Mouse (Mus musculus): ENCODE results near the gene Chrdl2.
"Not testable (repeated sequence)": the region's sequence is repeated elsewhere in the genome, so short reads cannot be mapped to it uniquely, and the experiment has no call there.

Chrdl2 gene

GRCm38 (mm10) chr7:100034815-100035463, 29.0 kb downstream of the Chrdl2 start:
- DNase-seq (ENCODE audit: low spot score in 2 of 2): peak in 1 of 2 experiments; percentile 32

GRCm38 (mm10) chr7:100036050-100036449, 30.1 kb downstream of the Chrdl2 start:
- no peak for DNase-seq (ENCODE audit: low spot score in 2 of 2)

- no peak for DNase-seq (ENCODE audit: low spot score in 2 of 2)
These were observed 30.5 kb downstream of the Chrdl2 start for GRCm38 (mm10) chr7:100036495-100036894.

GRCm38 (mm10) chr7:100042120-100042519, 36.1 kb downstream of the Chrdl2 start:
- DNase-seq (ENCODE audit: low spot score in 2 of 2): peak in 1 of 2 experiments; percentile 36

- no peak for DNase-seq (ENCODE audit: low spot score in 2 of 2)
These were observed 37.1 kb downstream of the Chrdl2 start for GRCm38 (mm10) chr7:100043096-100043495.

GRCm38 (mm10) chr7:100043605-100044031, 37.6 kb downstream of the Chrdl2 start:
- no peak for DNase-seq (ENCODE audit: low spot score in 2 of 2)

- no peak for DNase-seq (ENCODE audit: low spot score in 2 of 2)
These were observed 40.5 kb downstream of the Chrdl2 start for GRCm38 (mm10) chr7:100046486-100046885.

- peak in 1 of 2 experiments; percentile 27 for DNase-seq (ENCODE audit: low spot score in 2 of 2)
These were observed 45.9 kb downstream of the Chrdl2 start for GRCm38 (mm10) chr7:100051904-100052303.

- DNase-seq (ENCODE audit: low spot score in 2 of 2): not testable (repeated sequence)
These were observed 47.0 kb downstream of the Chrdl2 start for GRCm38 (mm10) chr7:100052991-100053390.

- DNase-seq (ENCODE audit: low spot score in 2 of 2): peak; percentile 55 to 59
These were observed 68.0 kb downstream of the Chrdl2 start for GRCm38 (mm10) chr7:100073959-100074358.

GRCm38 (mm10) chr7:100076296-100076695, 70.3 kb downstream of the Chrdl2 start:
- no peak for DNase-seq (ENCODE audit: low spot score in 2 of 2)

GRCm38 (mm10) chr7:100077071-100077470, 71.1 kb downstream of the Chrdl2 start:
- no peak for DNase-seq (ENCODE audit: low spot score in 2 of 2)

- DNase-seq (ENCODE audit: low spot score in 2 of 2): no peak
These were observed 74.3 kb downstream of the Chrdl2 start for GRCm38 (mm10) chr7:100080087-100080781.

GRCm38 (mm10) chr7:100082836-100083235, 76.9 kb downstream of the Chrdl2 start:
- no peak for DNase-seq (ENCODE audit: low spot score in 2 of 2)

- no peak for DNase-seq (ENCODE audit: low spot score in 2 of 2)
These were observed 77.8 kb downstream of the Chrdl2 start for GRCm38 (mm10) chr7:100083812-100084211.

Measured in right cerebral cortex, postnatal 10 days (tissue).